Mouse (Mus musculus) activated CD4-positive, CD25-positive, alpha-beta regulatory T cell, adult 4 months (primary cell): ENCODE results near the gene Fam129b. TPM values are rescaled to one million over a fixed set of nuclear protein-coding genes. Genes with fewer than 3 reads are reported as not detected.

ENCODE experiments used
- ATAC-seq: one replicate; pipeline ENCODE4 v1.8.0; 2017
- polyA plus RNA-seq, 2 experiments: library from polyadenylated mRNA; unstranded; fragments of 100-300 nt; shearing (Covaris generic); gene quantifications; one replicate each; pipeline ENCODE4 v1.2.1; 2017

Fam129b gene
- polyA plus RNA-seq, 2 experiments from 2014 or later = 1.3 to 2.1 TPM

- no peak for ATAC-seq
These were observed 16.6 kb downstream of the Fam129b start for GRCm38 (mm10) chr2:32892490-32892889.

- no peak for ATAC-seq
These were observed 18.2 kb downstream of the Fam129b start for GRCm38 (mm10) chr2:32894097-32894496.

DNA sequence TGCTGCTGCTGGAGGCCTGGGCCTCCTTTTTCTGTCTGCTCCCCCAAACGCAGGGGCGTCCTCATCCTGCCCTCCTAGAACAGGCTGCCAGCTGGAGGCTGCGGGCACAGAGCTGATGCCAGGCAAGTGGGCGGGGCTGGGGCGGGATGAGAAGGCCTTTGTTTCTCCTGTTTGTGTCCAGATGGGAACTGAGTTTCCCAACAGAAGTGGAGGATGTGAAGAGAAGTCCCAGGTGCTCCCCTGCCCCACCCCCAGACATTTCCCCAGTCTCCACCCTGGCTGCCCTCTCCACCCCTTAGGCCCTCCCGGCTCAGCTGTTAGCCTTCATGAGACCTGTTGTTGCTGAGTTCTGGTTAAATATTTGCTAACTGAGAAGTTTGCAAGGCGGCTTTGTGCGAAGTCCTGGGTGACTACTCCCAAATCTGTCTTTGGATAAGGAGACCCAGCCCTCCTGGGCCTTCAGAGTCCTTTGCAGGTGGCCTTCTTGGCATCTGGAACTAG is 19.7 kb downstream of the Fam129b start:
- no peak for ATAC-seq

- ATAC-seq = no peak
These were observed 20.7 kb downstream of the Fam129b start for GRCm38 (mm10) chr2:32896507-32897147.

DNA sequence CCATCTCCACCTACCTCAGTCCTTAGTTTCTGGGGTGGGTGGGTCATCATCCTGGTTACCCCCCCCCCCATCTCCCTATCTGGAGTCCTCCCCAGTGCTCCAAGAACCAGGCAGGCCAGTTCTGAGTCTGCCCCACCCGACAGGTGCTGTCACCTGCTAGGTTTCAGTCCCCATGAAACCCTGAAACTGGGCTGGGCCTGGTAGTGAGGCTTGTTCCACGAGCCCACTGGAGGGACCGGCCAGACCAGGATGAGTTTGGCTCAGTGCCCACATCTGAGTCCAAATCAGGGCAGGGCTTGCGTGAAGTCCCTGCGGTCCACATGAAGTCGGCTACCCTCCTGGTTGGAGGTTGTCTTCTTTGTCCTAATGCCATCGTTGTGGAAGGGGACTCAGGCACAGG is 23.1 kb downstream of the Fam129b start:
- no peak for ATAC-seq

DNA sequence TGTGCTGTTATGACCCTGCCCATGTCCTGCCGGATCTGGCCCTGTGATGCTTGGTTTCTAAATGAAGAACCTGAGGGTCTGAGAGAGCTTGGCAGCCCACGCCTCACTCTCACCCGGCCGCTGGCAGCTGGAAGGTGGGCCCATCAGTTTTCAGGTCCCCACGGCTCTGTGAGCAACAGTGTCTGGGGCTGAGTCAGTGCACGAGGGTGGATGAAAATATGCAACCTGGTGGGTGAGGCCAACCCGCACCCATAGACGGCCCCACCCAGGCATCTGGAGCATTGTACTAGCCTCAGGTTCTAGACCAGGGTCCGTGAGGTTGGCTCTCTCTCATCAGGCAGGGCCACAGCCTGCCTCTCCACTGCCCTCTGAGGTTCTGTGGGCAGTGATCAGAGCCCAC is 26.2 kb downstream of the Fam129b start:
- no peak for ATAC-seq

- no peak for ATAC-seq
These were observed 27.6 kb downstream of the Fam129b start for GRCm38 (mm10) chr2:32903470-32903869.

DNA sequence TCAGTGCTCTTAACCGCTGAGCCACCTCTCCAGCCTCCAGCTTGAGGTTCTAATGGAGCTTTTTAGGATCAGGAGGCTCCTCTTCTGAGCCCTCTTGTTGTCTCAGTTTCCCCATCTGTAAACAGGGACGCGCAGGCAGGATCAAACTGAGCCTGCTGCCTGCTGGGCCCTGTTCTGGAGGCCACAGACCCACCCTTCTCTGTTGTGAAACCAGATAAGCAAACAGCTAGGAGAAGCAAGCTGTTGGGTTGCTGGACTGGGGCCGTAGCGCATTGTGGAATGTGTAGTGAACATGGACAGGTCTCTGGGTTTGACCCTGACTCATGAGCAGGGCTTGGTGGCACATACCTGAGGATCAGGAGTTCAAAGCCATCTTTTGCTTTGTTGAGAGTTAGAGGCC is 28.7 kb downstream of the Fam129b start:
- no peak for ATAC-seq

- no peak for ATAC-seq
These were observed 29.4 kb downstream of the Fam129b start for GRCm38 (mm10) chr2:32905297-32905696.

DNA sequence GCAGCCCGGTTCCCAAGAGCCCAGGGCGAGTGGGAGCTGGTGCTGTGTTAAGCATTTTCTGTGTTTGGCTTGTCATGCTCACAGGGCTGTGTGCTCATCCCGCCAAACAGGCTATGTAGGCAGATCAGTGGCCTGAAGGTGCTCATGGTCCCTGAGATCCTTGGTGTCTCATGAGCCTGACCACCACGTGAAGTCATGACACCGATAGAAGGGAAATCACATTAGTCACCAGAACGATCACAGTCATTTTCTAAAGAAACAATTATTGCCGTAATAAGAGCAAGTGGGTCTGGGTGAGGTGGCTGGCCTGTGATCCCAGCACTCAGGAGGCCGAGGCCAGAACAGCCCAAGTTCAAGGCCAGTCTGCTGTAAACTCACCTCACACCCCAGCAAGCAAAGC is 31.5 kb downstream of the Fam129b start:
- no peak for ATAC-seq

- ATAC-seq = no peak
These were observed 32.4 kb downstream of the Fam129b start for GRCm38 (mm10) chr2:32908272-32908671.

DNA sequence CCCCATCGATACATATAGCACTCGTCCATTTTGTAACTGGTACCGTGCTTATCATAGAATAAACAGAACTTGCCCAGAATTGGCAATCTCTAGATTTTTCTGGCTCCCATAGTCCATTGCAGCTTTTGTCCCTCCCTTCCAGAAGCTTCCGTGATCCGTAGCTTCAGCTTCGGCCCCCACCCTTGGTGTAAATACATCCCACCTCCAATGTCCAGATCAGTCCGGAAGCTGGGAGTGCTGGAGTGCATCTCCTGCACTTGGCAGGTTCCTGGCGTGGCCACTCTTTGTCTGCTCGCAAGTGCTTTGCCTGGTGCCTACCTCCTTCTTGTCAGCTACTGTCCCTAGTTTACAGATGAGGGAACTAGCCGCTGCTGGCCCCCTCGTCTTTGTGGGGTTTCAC is 32.9 kb downstream of the Fam129b start:
- no peak for ATAC-seq

DNA sequence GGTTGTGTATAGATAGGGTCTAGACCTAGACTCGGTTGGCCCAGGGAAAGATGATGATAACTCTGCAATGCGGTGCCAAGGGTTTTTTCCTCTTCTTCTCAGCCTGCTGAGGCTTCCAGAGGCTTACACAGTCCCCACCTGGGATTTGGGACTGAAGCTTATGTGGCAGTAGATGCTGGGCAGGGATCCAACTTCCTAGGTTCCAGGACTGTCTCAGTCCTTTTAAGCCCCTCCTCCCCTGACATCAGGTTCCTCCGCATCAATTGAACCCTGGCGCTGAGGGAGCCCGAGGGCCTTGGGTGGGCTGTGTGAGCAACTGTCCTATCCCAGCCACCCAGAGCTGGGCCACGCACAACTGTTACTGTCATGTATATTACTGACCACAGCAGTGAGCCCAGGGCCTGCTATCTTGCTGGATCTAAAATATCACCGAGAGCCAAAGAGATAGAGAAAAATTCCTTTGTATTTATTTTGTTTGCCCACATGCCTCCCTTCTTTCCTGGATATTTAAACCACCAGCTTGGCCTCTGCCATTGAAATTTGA is 35.8 kb downstream of the Fam129b start:
- ATAC-seq = no peak

- peak; percentile 46 for ATAC-seq
These were observed 36.4 kb downstream of the Fam129b start for GRCm38 (mm10) chr2:32912210-32912804.

DNA sequence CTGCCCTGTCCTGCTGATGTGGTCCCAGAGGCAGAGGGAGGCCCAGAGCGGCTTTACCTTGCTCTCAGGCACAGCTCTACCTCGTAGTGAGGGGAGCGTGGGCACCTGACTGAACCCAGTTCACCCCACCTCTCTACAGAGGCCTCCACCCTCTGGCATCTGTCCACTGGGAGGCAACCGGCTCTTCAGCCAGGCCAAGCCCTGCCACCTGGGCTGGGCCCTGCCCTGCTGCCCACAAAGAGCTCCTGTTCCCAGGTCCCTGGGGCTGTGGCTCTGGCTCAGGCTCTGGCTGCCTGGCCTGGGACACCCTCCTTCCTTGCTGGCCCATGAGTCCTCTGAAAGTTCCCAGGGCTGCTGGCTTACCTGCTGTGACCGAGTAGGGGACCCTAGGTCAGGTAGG is 38.4 kb downstream of the Fam129b start:
- no peak for ATAC-seq

DNA sequence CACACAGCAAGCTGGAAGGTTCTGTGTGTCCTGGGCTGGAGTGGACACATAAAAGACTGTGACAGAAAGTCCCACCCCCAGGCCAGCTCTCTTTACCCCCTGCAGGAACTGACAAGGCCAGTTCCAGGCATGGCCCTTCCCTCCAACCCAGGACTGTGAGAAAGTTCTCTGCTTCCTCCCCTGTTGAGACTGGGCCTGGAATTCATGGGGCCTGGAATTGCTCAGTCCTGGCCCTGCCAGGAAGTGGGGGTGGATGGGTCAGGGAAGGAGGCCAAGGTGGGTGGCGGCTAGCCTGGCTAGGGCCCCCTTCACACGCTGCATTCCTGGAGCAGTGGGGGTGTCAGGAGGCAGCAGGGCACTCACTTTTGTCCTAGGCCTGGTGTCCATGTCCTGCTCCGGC is 39.0 kb downstream of the Fam129b start:
- ATAC-seq = no peak

DNA sequence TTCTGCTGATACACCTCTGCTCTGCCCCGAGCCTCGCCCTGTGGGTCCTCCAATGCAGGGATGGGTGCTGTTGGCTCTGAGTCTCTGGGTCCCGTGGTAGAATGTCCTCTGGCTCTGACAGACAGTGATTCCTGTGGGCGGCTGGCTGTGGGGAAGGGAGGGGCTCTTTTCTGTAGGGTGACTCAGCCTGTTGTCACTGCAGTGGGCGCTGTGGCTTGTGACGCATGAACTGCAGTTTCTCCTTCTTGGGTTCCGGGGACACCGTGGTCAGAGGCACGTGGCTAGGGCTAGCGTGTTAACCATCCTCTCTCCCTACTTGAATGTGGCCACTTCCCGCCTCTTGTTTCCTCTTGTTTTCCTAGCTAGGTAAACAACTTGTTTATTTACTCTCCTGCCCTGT is 41.6 kb downstream of the Fam129b start:
- peak; percentile 95 for ATAC-seq

- ATAC-seq = no peak
These were observed 42.5 kb downstream of the Fam129b start for GRCm38 (mm10) chr2:32918391-32918790.

DNA sequence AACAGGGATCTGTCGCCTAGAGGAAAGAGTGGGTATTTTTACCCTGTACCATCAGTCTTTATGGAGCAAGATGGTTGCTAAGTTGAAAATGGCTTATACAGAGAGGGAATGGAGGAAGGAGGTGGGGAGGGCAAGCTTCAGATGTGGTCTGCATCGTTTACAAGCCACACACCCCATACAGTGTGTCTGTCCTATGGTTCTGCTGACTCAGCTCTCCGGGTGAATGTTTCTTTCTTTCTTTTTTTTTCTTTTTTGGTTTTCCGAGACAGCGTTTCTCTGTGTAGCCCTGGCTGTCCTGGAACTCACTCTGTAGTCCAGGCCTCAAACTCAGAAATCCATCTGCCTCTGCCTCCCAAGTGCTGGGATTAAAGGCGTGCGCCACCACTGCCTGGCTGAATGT is 45.3 kb downstream of the Fam129b start:
- no peak for ATAC-seq

DNA sequence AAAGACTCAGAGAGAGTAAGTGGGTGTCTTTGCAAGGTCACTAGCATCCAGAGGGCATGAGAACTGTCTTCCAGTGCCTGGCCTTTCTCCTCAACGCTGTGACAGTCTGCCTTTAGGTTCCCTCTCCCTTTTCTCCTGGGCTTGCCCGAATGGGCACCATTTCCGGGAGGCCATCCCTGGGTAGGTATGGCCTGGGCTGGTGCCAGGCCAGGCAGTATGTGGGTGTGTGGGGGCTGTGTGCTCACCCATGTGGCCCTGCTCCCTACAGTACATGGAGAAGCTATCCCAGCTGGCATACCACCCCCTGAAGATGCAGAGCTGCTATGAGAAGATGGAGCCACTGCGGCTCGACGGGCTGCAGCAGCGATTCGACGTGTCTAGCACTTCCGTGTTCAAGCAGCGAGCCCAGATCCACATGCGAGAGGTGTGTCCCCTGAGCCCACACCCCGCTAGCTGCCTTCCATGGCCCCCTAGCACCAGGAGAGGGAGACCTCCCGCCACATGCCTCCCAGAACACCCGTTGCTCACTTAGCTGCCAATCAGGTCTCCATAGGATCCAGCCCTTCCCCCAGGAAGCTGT is 46.0 kb downstream of the Fam129b start:
- ATAC-seq = no peak

DNA sequence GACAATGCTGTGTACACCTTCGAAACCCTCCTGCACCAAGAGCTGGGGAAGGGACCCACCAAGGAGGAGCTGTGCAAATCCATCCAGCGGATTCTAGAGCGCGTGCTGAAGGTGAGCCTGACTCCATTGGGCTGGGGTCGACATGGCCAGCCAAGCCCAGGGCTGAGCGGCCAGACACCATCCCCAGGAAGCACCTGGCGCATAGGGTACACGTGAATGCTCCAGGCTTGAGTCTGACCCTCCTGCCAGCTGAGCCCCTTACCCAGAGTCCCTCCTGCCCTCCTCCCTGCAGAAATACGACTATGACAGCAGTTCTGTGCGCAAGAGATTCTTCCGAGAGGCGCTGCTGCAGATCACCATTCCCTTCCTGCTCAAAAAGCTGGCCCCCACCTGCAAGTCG is 46.6 kb downstream of the Fam129b start:
- no peak for ATAC-seq

- ATAC-seq = no peak
These were observed 47.8 kb downstream of the Fam129b start for GRCm38 (mm10) chr2:32923551-32924250.

- ATAC-seq = no peak
These were observed 48.5 kb downstream of the Fam129b start for GRCm38 (mm10) chr2:32924306-32924844.
